9 mouse cellular contexts compared by ENCODE assay signal in genomic region chr17:5238387-5239245, GRCm38 (mm10).
DNase-seq lines count a peak whose midpoint lies in the region; ATAC-seq lines count a peak whose summit lies in the region.
"Had no signal": no experiment of that assay in that cellular context is flagged by ENCODE, and none has a peak within 500 bp of the region (broad histone marks: within the 10 kb centered on the region; RNA-seq: fewer than 3 reads in every experiment).

No protein-coding gene starts in this region.

- peak; percentile 28 to 52 for DNase-seq in left cerebral cortex, postnatal 14 days (ENCODE audit: low spot score in 2 of 2)
- DNase-seq in left cerebral cortex, postnatal 36 days (ENCODE audit: low spot score in 2 of 2), result no peak
- no peak for DNase-seq in layer of hippocampus, adult 9-10 months (ENCODE audit: low spot score)
- DNase-seq in urinary bladder, postnatal 10 days (ENCODE audit: low spot score), result no peak
- DNase-seq in frontal cortex, postnatal 36 days (ENCODE audit: low spot score in 2 of 2), result no peak

- no peaks in the 10 kb centered on the region for H3K27me3 ChIP-seq in liver, embryonic 15.5 days
- no peaks in the 10 kb centered on the region for H3K27me3 ChIP-seq in stomach, embryonic 16.5 days (ENCODE audit: control insufficient read depth, insufficient read depth, low read length)
- H3K27me3 ChIP-seq: limb, embryonic 15.5 days had no signal

- H3K27ac ChIP-seq in brown adipose tissue, adult 24 weeks (replicated peaks; ENCODE audit: low read depth, low read length), result peak overlapping the region; percentile 19
- no peak overlapping the region; the same call in 1 of the 2 replicates for H3K27ac ChIP-seq in liver, embryonic 15.5 days (replicated peaks)
- peak overlapping the region; percentile 50 for H3K27ac ChIP-seq in stomach, embryonic 16.5 days (ENCODE audit: low read length)
- H3K27ac ChIP-seq: limb, embryonic 15.5 days had no signal

- H3K36me3 ChIP-seq in liver, embryonic 15.5 days (replicated peaks), result no peaks in the 10 kb centered on the region
- H3K36me3 ChIP-seq in stomach, embryonic 16.5 days (ENCODE audit: control insufficient read depth, insufficient read depth, low read length), result no peaks in the 10 kb centered on the region

- no peaks in the 10 kb centered on the region for H3K9me3 ChIP-seq in liver, embryonic 15.5 days (replicated peaks)
- no peaks in the 10 kb centered on the region for H3K9me3 ChIP-seq in stomach, embryonic 16.5 days (replicated peaks; ENCODE audit: control insufficient read depth, low read length)
- H3K9me3 ChIP-seq: limb, embryonic 15.5 days had no signal

- peak; percentile 25; the same call in 1 of the 2 replicates for ATAC-seq in liver, embryonic 15.5 days (ENCODE audit: insufficient read depth)
- no peak for ATAC-seq in stomach, embryonic 16.5 days (ENCODE audit: insufficient read depth, low FRiP score)

- intact Hi-C loops in left cerebral cortex, postnatal 14 days (cut with DNase I), result no loop called here
- intact Hi-C loops in left cerebral cortex, postnatal 36 days (cut with DNase I), result no loop called here

- H3K4me3 ChIP-seq in brown adipose tissue, adult 24 weeks (ENCODE audit: insufficient read depth, low read depth, low read length), result no peak overlapping the region
- H3K4me3 ChIP-seq in liver, embryonic 15.5 days (replicated peaks), result no peak overlapping the region
- no peak overlapping the region for H3K4me3 ChIP-seq in stomach, embryonic 16.5 days (replicated peaks; ENCODE audit: low read length)
- H3K4me3 ChIP-seq: limb, embryonic 15.5 days had no signal

- peak overlapping the region; percentile 27 for H3K4me2 ChIP-seq in liver, embryonic 15.5 days
- no peak overlapping the region for H3K4me2 ChIP-seq in stomach, embryonic 16.5 days (ENCODE audit: low read depth, low read length)
- H3K4me2 ChIP-seq: limb, embryonic 15.5 days had no signal

- 25% methylated on average over 16 of the region's 16 CpGs for WGBS in liver, embryonic 15.5 days (ENCODE audit: insufficient replicate concordance)
- WGBS in stomach, embryonic 16.5 days, result 72% methylated on average over 16 of the region's 16 CpGs

- H3K9ac ChIP-seq in liver, embryonic 15.5 days, result no peak overlapping the region
- H3K9ac ChIP-seq in stomach, embryonic 16.5 days (ENCODE audit: low read length), result no peak overlapping the region
- H3K9ac ChIP-seq: limb, embryonic 15.5 days had no signal

- peaks cover 8% of the 10 kb centered on the region for H3K4me1 ChIP-seq in brown adipose tissue, adult 24 weeks (ENCODE audit: control insufficient read depth, insufficient read depth, insufficient read length, low read length)
- peaks cover 15% of the 10 kb centered on the region for H3K4me1 ChIP-seq in liver, embryonic 15.5 days (replicated peaks)
- peaks cover 27% of the 10 kb centered on the region for H3K4me1 ChIP-seq in stomach, embryonic 16.5 days (ENCODE audit: control insufficient read depth, insufficient read depth, low read length)

Comparison
In these comparisons a context has a peak if more than half of its experiments do, and no peak if none do; other contexts are left out.
1. DNase-seq: peak in left cerebral cortex, postnatal 14 days (2 of 2); none in left cerebral cortex, postnatal 36 days (0 of 2), layer of hippocampus, adult 9-10 months (single experiment), urinary bladder, postnatal 10 days (single experiment) and frontal cortex, postnatal 36 days (0 of 2).